Mouse (Mus musculus) Patski (cell line): ENCODE measurements around the gene Qsox2. TPM values are rescaled to one million over a fixed set of nuclear protein-coding genes. Genes with fewer than 3 reads are reported as not detected.
A peak's percentile ranks its signal among the peaks of the same experiment; 100 is the strongest.

Experiments
- ATAC-seq: fragments of 100-300 bp; one replicate; pipeline ENCODE4 v1.8.0; 2021
- CTCF ChIA-PET: fragments of 350-600 bp; sonication (Branson Sonifier 250); formaldehyde crosslinking; loops from one replicate; lab custom pipeline; 2022; ENCODE audit warnings: inconsistent platforms; lab: Charles Lee
- POLR2A ChIA-PET: fragments of 350-600 bp; sonication (Branson Sonifier 250); formaldehyde crosslinking; loops from one replicate; lab custom pipeline; 2022; ENCODE audit warnings: antibody characterized with exemption, inconsistent platforms; lab: Charles Lee
- DNase-seq: peaks from one replicate; pipeline ENCODE4 v3.0.0-alpha.2; 2011; ENCODE audit warnings: low read depth, low spot score
- H3K27me3 ChIP-seq: fragments of 371-371 bp; one replicate; pipeline ENCODE4 v1.5.1; 2021
- CTCF ChIP-seq: fragments of 100-300 bp; IDR thresholded peaks from one replicate; pipeline ENCODE4 v1.5.1; 2021
- in situ Hi-C: fragments of 300-500 bp; cut with MboI; formaldehyde crosslinking; loops from 3 replicates; pipeline ENCODE4 v1.11.1; 2018; ENCODE audit warnings: low pct_unique_long_range_greater_than_20kb, mixed read lengths
- polyA plus RNA-seq: library from polyadenylated mRNA; unstranded; gene quantifications from one replicate; pipeline ENCODE4 v1.2.3, GENCODE M21; 2021

Gene Qsox2
- polyA plus RNA-seq, 1 experiment from 2014 or later, result 35.9 TPM

DNA sequence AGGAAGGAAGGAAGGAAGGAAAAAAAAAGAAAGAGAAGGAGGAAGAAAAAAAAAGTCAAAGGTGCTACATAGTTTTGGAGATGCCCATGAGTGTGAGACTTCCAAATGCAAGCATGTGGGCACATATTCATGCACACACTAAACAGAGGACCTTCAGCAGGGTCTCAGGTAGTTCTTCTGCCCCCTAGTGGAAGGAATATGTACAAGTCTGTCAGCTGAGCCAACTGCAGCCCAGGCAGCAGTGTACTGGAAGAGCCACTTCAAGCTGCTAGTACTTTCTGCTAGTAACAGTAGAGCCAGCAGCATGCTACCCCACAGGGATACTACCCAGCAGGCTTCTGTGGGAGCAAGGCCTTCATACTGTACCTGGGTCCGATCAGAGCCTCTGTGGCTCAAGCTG lies 9.5 kb downstream of the Qsox2 start:
- ATAC-seq (no peak), DNase-seq (no peak)
- H3K27me3 ChIP-seq, result no peaks in the 10 kb centered on the region
- ChIA-PET CTCF (no interaction called here), POLR2A (no interaction called here)
- peak; percentile 82 for TF ChIP-seq CTCF
- in situ Hi-C loops, result no loop called here

DNA sequence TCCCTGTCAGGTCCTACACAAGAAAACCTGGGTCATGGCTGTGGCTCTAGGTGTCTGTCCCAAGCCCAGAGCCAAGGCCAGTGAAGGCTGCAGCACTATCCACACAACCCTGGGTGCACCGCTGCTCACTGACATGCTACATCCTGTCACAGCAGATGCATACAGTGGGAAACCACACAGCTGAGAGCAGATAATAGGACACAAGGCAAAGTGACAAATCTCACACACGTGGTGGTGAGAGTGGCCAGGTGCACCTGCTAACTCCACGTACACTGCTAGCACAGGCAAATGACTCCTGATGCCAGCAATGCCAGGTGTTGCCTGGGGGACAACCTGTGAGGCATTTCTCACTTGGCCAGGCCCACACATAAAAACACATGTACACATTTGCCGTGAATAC lies 12.1 kb downstream of the Qsox2 start:
- POLR2A ChIA-PET, result no interaction called here
- in situ Hi-C loops, result no loop called here
- DNase-seq, result no peak
- no peak for ATAC-seq
- H3K27me3 ChIP-seq, result no peaks in the 10 kb centered on the region
- TF ChIP-seq CTCF, result no peak
- CTCF ChIA-PET, result no interaction called here

DNA sequence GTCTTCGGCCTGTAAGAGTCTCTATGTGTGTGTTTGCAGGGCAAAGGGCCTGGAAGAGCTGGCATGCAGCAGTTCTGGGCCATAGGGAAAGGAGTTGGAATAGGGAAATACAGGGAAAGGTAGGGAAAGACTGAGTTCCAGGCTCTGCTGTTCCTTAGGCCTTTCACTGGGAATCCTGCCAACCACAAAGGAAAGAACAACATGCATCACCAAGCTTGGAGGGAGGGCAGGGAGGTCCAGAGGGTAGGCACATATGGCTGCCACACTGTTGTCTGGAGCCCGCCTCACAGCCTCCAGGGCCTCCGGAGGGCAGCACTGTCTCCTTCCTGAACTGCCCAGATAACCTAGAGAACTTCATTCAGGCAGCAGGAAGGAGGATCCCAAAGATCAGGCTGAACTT lies 13.4 kb downstream of the Qsox2 start:
- ATAC-seq, result no peak
- in situ Hi-C loops, result no loop called here
- H3K27me3 ChIP-seq, result no peaks in the 10 kb centered on the region
- DNase-seq, result no peak
- no peak for TF ChIP-seq CTCF
- POLR2A ChIA-PET, result no interaction called here
- CTCF ChIA-PET, result no interaction called here

DNA sequence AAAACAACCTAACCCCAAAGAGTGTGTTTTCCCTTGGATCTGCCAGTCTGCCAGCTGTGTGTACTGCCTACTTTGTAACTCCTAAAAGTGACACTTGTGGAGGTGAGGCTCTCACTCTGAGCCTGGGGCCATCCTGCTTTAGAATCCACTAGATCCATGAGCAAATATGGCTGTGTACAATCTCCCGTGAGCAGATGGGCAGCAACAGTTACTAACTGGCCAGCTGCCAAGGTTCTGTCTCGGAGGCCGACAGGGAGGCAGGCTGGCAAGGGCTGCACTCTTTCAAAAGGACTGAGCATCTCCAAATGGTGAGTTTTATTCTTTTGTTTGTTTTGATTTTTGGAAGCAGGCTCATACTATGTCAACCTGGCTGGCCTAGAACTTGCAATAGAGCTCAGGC lies 22.8 kb downstream of the Qsox2 start:
- TF ChIP-seq CTCF, result no peak
- ATAC-seq (no peak), DNase-seq (no peak)
- H3K27me3 ChIP-seq, result no peaks in the 10 kb centered on the region
- ChIA-PET POLR2A (no interaction called here), CTCF (no interaction called here)
- in situ Hi-C loops, result loop anchor here (5.0 kb wide), 1 partner anchor 52 kb away; no protein-coding TSS in a partner anchor

DNA sequence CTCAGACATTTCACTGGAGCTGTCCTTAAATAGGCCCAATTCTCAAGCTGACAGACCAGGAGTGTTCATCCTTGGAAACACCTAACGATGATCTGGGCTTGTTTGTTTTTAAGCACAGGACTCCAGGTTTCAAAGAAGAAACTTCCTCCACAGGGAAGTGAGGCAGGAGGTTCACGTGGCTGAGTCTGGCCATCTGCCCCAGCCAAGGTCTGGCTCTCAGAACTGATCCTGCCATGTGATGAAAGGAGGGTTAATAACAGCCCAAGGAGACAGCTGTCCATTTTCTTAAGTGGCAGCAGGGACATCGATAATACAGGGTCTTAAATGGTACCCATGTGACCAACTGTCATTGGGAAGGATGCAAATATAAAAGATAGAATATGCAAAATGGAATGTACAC lies 27.8 kb downstream of the Qsox2 start:
- in situ Hi-C loops, result no loop called here
- peaks cover 8% of the 10 kb centered on the region for H3K27me3 ChIP-seq
- DNase-seq (no peak), ATAC-seq (no peak)
- POLR2A ChIA-PET, result no interaction called here
- CTCF ChIA-PET, result no interaction called here
- no peak for TF ChIP-seq CTCF

DNA sequence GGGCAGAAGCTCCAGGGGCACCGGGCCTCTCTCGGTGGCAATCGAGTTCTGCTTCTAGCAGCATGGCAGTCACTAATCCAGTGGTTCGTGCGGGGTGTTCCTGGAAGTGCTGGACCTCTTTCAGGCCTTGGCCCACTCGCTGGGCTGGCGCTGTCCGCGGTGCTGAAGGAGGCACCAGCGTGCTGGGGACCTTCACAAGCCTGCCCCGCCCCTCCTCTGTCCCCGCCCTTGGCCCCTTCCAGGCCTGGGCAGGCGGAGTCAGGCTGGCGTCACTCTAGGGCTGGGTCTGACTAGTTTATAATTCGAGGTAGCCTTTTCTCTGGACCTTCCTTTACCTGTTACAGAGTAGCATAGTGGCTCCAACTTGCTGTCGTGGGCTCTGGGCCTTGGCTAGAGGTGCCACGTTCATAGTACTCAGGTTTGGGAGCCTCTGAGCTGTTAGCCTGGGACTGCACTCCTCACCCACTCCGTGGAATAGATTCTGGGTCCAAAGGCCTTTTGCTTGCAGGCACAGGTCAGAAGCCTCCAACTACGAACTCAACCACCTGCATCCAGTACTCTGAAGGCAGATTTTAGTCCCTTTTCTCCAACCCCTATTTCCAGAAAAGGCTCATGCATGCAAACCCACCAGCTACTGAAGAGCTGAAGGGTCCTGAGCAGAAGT lies 29.1 kb downstream of the Qsox2 start, which contains the start of gene Lhx3:
TSS of gene Lhx3 (minus strand) at position 164 of the 664 bp plus-strand sequence.
- in situ Hi-C loops, result no loop called here

DNA sequence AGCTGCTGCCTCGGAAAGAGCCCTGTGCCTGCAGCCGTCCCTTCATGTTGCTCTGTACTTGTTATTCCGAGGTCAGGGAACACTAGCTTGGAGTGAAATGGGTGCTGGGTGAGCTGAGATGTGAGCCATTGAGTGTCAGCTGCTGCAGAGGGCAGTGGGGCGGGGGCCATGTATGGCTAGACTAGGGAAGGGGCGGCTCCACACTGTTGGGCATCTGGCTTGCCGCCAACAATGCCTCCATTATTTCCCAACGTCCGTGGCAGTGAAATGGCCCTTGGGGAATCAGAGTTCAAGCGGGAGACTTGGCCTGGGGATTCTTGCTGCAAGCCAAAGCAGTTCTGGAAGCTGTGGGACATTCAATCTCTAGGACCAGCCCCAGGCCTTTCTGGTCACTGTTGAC lies 29.8 kb downstream of the Qsox2 start:
- peaks cover 28% of the 10 kb centered on the region for H3K27me3 ChIP-seq
- ATAC-seq (no peak), DNase-seq (no peak)
- TF ChIP-seq CTCF, result no peak
- CTCF ChIA-PET, result no interaction called here
- POLR2A ChIA-PET, result no interaction called here
- in situ Hi-C loops, result no loop called here

More for the DNA sequence above, 29.1 kb downstream of the Qsox2 start, which contains the start of gene Lhx3:
- no peak for DNase-seq
- POLR2A ChIA-PET, result no interaction called here
- TF ChIP-seq CTCF, result no peak
- ATAC-seq, result no peak
- H3K27me3 ChIP-seq, result peaks cover 21% of the 10 kb centered on the region
- CTCF ChIA-PET, result no interaction called here

DNA sequence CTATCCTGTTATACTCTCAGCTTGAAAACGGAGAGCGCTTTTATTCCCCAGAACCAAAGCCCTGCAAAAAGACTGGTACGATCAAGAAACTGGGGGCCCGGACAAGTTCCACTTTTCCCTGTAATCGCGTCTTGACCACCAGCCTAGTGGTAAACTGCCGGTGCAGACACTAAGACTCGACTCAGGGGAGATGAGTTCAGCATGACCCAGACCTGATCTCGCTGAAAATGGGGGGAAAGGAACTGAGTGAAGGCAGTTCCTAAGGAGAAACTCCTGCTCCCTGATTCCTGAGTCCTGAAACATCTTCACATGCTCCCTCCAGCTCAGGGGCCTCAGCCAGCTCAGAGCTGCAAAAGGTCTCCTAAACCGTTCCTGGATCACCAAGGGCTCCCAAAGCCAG lies 31.6 kb downstream of the Qsox2 start:
- TF ChIP-seq CTCF, result no peak
- in situ Hi-C loops, result no loop called here
- DNase-seq, result no peak
- POLR2A ChIA-PET, result no interaction called here
- CTCF ChIA-PET, result interaction anchor here (1.8 kb wide), 1 partner anchor 52 kb away, joined by 4 read pairs; no protein-coding TSS in a partner anchor
- ATAC-seq, result no peak
- H3K27me3 ChIP-seq, result peaks cover 46% of the 10 kb centered on the region

DNA sequence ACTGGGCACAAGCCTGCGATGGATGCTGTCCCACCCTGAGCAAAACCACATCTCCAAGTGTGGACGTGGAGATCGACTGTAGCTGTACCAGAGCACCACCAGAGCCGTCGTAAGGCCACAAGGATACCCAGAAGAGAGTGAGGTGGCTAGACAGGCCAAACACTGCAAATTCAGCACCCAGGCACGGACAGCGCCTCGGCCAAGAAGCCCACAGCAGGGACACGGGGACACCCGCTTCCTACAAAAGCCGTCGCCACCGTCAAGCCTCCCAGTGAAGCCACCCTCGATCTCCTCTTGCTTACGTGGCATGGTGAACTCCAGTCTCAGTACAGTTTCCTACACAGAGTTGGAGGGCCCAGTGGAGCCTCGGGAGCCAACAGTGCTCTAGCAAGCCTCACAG lies 32.2 kb downstream of the Qsox2 start:
- in situ Hi-C loops, result no loop called here
- DNase-seq, result no peak
- H3K27me3 ChIP-seq, result peaks cover 53% of the 10 kb centered on the region
- TF ChIP-seq CTCF, result no peak
- CTCF ChIA-PET, result interaction anchor here (1.8 kb wide), 1 partner anchor 51 kb away, joined by 4 read pairs; no protein-coding TSS in a partner anchor
- ATAC-seq, result no peak
- POLR2A ChIA-PET, result no interaction called here

DNA sequence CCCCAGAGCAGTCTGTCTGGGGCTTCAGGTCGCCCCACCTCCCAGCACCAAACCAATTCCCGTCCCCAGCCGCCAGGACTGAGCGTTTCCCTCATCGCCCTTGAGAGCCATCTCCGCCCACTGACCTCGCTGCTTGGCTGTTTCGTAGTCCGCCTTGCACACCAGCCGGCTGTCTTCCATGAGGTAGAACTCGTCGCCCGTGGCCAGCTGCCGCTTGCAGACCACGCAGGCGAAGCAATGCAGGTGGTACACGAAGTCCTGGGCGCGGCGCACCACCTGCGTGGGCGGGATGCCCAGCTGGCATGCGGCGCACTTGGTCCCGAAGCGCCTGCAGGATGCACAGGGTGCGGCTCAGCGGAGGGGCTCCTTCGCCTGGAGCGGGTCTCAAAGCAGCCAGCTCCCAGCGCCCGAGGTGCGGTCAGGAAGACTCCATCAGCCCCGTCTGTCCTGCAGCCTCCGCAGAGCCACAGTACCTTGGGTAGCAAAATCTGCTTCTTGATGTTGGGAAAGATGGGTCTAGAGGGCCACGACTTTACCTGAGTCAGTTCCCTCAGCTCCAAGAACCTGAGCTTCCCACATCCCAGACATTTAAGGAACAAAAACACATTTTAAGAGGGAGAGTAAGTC lies 34.4 kb downstream of the Qsox2 start:
- peaks cover 68% of the 10 kb centered on the region for H3K27me3 ChIP-seq
- ChIA-PET POLR2A (no interaction called here), CTCF (no interaction called here)
- in situ Hi-C loops, result no loop called here
- ATAC-seq (no peak), DNase-seq (no peak)
- no peak for TF ChIP-seq CTCF
